Mouse (Mus musculus): Measurements from ENCODE around the gene Tbc1d8b.

GRCm38 (mm10) chrX:139714381-139714780, 29.6 kb downstream of the Tbc1d8b start, which contains the start of gene Gm15013:
- TF ChIP-seq CTCF (IDR thresholded peaks at IDR 0.05; ENCODE audit: low read depth) (no peak), EP300 (IDR thresholded peaks at IDR 0.05; ENCODE audit: low read depth) (no peak)
